Mouse (Mus musculus) stomach, embryonic 14.5 days (tissue): ENCODE measurements around the gene Il15ra. TPM values are rescaled to one million over a fixed set of nuclear protein-coding genes. Genes with fewer than 3 reads are reported as not detected.

ENCODE experiments used
- ATAC-seq: fragments of 200-750 bp; cut with Nextera tagmentation; 2 replicates; pipeline ENCODE4 v1.8.0; 2017; ENCODE audit warnings: low read depth, moderate TSS enrichment; ENCODE audit not compliant: insufficient number of reproducible peaks, insufficient read depth, low FRiP score
- H3K27ac ChIP-seq: fragments of 300-500 bp; sonication (generic); 2 replicates; pipeline ENCODE4 v1.5.1; 2014; ENCODE audit warnings: mild to moderate bottlenecking, low read length, moderate library complexity, mixed read lengths
- H3K27me3 ChIP-seq: fragments of 300-500 bp; sonication (generic); 2 replicates; pipeline ENCODE4 v1.6.1; 2014; ENCODE audit warnings: low read length, control low read depth, mixed read lengths; ENCODE audit not compliant: control insufficient read depth, insufficient read depth
- H3K36me3 ChIP-seq: fragments of 300-500 bp; sonication (generic); 2 replicates; pipeline ENCODE4 v1.6.1; 2014; ENCODE audit warnings: mild to moderate bottlenecking, control low read depth, low read length, moderate library complexity, mixed read lengths; ENCODE audit not compliant: control insufficient read depth, insufficient read depth
- H3K4me1 ChIP-seq: fragments of 300-500 bp; sonication (generic); 2 replicates; pipeline ENCODE4 v1.6.1; 2014; ENCODE audit warnings: low read length, control low read depth, mixed read lengths; ENCODE audit not compliant: control insufficient read depth, insufficient read depth
- H3K4me2 ChIP-seq: fragments of 300-500 bp; sonication (generic); replicated peaks from 2 replicates; pipeline ENCODE4 v1.6.1; 2014; ENCODE audit warnings: low read depth, low read length, control low read depth
- H3K4me3 ChIP-seq: fragments of 300-500 bp; sonication (generic); 2 replicates; pipeline ENCODE4 v1.5.1; 2014; ENCODE audit warnings: low read depth, low read length, control low read depth
- H3K9ac ChIP-seq: fragments of 300-500 bp; sonication (generic); replicated peaks from 2 replicates; pipeline ENCODE4 v1.6.1; 2014; ENCODE audit warnings: low read depth, mild to moderate bottlenecking, control low read depth, low read length, moderate library complexity, mixed read lengths
- H3K9me3 ChIP-seq: fragments of 300-500 bp; sonication (generic); 2 replicates; pipeline ENCODE4 v1.6.1; 2016; ENCODE audit warnings: low read depth, low read length, control low read depth; ENCODE audit not compliant: control insufficient read depth
- WGBS: fragments of 180-500 bp; shearing (Covaris S2); extraction: QIAGEN DNeasy Blood & Tissue Kit; methylation state at CpG from one replicate; pipeline ENCODE4 v1.1.7; 2014; 5-methylcytosine and 5-hydroxymethylcytosine counted together
- polyA plus RNA-seq: library from polyadenylated mRNA; unstranded; fragments of >200 nt; fragmentation: Nextera tagmentation; extraction: Ambion mirVana; gene quantifications from 2 replicates; pipeline ENCODE4 v1.2.1, GENCODE M21; 2014

Il15ra gene
- polyA plus RNA-seq, 1 experiment from 2014 or later = 0.80 TPM

DNA sequence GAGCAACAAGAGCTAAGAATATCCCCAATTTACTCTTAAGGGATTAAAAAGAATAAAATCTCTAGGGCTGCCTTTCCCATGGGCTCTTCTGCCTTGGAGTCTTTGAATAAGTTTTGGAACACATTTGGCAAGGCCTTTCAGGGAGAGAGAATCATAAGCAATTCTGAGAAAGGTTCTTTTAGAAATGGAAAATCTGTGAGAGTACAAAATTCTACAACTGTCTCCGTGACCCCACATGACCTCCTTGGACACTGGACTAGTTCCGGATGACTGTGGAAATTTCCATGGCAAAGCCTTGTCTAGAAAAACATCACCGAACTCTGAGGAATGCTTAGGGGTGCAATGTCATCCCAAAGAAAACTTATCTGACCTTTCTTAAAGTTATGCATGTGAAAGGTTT, 39.8 kb upstream of the Il15ra start:
- WGBS = 89% methylated on average over 3 of the region's 3 CpGs
- Histone ChIP-seq H3K36me3 (no peaks in the 10 kb centered on the region), H3K27me3 (no peaks in the 10 kb centered on the region), H3K4me2 (no peak overlapping the region), H3K4me1 (no peaks in the 10 kb centered on the region), H3K4me3 (no peak overlapping the region), H3K9me3 (no peaks in the 10 kb centered on the region), H3K27ac (no peak overlapping the region), H3K9ac (no peak overlapping the region)
- ATAC-seq = no peak

DNA sequence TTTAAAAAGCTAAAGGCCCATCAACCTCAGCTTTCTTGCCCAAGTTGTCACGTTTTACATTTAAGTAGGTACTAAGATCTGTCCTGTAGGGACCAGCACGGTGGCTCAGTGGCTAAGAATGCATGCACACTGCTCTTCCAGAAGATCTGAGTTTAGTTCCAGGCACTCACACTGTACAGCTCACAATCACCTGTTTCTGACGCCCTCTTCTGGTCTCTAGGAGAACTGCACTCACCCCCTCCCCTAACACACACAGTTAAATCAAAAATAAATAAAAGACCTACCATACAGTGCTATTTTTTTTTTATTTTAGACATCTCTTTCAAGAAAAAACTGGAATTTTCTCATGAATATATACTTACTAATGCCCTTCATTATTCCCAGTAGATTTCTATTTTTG, 32.9 kb upstream of the Il15ra start:
- Histone ChIP-seq H3K9ac (no peak overlapping the region), H3K27ac (no peak overlapping the region), H3K36me3 (no peaks in the 10 kb centered on the region), H3K9me3 (no peaks in the 10 kb centered on the region), H3K4me3 (no peak overlapping the region), H3K4me1 (no peaks in the 10 kb centered on the region), H3K27me3 (no peaks in the 10 kb centered on the region), H3K4me2 (no peak overlapping the region)
- 23% methylated on average over 3 of the region's 3 CpGs for WGBS
- no peak for ATAC-seq

DNA sequence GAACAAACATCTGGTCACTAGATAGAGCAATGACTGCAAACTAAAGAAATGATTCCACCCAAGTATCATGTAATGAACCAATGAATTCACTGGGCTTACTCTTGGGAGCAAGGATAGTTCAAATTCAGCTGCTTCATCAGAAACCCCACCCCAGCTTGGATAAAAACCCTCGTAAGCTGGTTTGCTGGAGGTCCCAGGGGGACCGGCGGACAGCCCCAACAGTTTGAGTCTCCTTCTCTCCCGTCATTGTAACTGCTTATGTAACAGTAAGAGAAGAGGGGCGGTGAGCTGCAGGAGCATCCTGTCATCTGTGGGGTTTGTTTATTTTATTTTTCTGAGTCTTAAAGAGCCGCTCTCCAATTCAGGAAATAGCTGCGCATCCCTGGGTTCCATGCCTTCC, 25.5 kb upstream of the Il15ra start:
- Histone ChIP-seq H3K4me2 (no peak overlapping the region), H3K27me3 (no peaks in the 10 kb centered on the region), H3K36me3 (no peaks in the 10 kb centered on the region), H3K4me3 (no peak overlapping the region), H3K27ac (no peak overlapping the region), H3K9ac (no peak overlapping the region), H3K4me1 (no peaks in the 10 kb centered on the region), H3K9me3 (no peaks in the 10 kb centered on the region)
- WGBS = 48% methylated on average over 7 of the region's 7 CpGs
- ATAC-seq = no peak

DNA sequence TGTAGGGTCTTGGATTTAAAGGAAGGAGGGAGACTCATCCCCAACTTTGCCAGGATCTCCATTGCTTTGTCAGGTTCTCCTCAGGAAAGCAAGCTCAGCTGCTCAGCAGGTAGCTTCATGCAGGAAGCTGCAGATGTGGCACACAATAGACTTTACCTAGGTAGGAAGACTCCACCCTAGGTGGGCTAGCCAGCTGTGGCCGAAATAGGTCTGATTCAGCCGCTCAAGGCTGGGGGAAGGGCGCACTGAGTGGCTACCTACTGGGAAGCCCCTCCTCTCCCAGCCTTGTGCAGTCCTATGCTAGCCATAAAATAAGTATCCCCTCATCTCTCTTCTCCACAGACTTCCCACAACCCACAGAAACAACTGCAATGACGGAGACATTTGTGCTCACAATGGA, 22.4 kb upstream of the Il15ra start:
- Histone ChIP-seq H3K4me3 (no peak overlapping the region), H3K27me3 (no peaks in the 10 kb centered on the region), H3K9ac (no peak overlapping the region), H3K27ac (no peak overlapping the region), H3K4me1 (no peaks in the 10 kb centered on the region), H3K36me3 (no peaks in the 10 kb centered on the region), H3K4me2 (no peak overlapping the region), H3K9me3 (no peaks in the 10 kb centered on the region)
- no peak for ATAC-seq
- WGBS = 67% methylated on average over 4 of the region's 4 CpGs

DNA sequence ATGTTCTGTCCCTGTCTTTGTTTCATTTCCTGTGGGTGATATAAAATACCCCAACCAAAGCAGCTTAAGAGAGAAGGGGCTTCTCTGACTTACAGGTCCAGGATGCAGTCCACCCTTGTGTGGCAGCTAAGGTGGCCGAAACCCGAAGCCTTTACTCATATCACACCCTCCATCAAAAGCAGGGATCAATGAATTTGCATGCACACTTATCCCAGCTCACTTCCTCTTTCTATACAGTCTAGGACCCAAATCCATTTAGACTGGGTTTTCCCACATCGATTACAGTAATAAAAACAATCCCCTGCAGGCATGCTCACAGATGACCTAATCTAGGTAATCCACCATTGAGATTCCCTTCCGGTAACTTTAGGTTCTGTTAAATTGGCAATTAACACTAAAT, 18.6 kb upstream of the Il15ra start:
- Histone ChIP-seq H3K27ac (no peak overlapping the region), H3K4me2 (no peak overlapping the region), H3K9me3 (no peaks in the 10 kb centered on the region), H3K36me3 (no peaks in the 10 kb centered on the region), H3K4me1 (no peaks in the 10 kb centered on the region), H3K9ac (no peak overlapping the region), H3K27me3 (no peaks in the 10 kb centered on the region), H3K4me3 (no peak overlapping the region)
- no peak for ATAC-seq
- 77% methylated on average over 4 of the region's 4 CpGs for WGBS

DNA sequence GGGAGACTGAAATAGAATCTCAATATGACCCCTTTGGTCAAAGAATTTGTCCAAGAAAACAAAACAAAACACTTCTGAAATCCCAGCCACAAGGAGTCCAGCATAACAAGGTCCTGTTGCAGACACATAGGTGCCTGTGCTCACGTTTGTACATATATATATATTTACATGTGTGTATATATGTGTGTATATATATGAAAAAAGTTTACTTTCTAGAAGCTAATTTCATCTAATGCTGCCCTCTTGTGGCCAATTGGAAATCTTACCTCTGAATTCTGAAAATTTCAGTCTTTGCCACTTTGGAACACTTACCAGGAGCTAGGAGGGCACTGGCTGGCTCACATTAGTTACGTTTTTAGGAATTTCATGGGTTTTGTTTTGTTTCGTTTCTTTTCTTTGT, 17.7 kb upstream of the Il15ra start:
- no peaks in the 10 kb centered on the region for H3K9me3 ChIP-seq
- no peak for ATAC-seq
- H3K9ac ChIP-seq = no peak overlapping the region
- no peak overlapping the region for H3K27ac ChIP-seq
- H3K36me3 ChIP-seq = no peaks in the 10 kb centered on the region
- H3K4me1 ChIP-seq = no peaks in the 10 kb centered on the region
- 16% methylated on average over 3 of the region's 3 CpGs for WGBS
- H3K27me3 ChIP-seq = no peaks in the 10 kb centered on the region
- no peak overlapping the region for H3K4me3 ChIP-seq
- no peak overlapping the region for H3K4me2 ChIP-seq

DNA sequence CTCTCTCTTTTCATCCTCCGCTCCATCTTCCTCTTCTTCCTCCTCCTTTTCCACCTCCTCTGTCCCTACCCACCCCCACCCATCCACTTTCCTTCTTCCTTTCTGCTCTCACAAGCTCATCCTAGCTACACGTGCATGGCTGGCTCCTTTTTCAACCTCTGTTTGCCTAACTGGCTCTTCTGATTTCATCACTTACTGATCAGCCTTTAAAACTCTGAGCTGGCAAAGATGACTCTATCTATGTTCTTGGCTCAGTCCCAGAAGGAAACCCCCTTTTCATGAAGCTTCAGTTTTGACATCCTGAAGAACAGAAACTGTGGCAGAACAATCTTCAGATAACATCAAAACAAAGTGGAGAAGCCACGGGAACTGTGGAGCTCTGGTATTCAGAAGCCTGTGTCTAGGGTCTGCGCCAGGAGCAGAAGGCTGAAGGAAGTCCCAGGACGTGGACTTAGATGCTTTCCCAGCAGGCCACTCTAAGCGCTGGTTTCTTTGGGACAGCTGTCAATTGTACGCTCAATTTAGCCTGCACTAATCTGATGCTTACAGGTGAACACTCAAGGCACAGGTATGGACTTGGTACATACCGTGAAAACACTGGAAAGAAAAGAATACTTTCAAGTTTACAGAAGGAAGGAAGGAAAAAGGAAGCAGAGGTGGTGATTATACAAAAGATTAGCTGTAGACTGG, 14.7 kb upstream of the Il15ra start:
- no peak overlapping the region for H3K9ac ChIP-seq
- no peaks in the 10 kb centered on the region for H3K4me1 ChIP-seq
- no peak overlapping the region for H3K4me2 ChIP-seq
- no peak overlapping the region for H3K4me3 ChIP-seq
- 67% methylated on average over 8 of the region's 8 CpGs for WGBS
- no peaks in the 10 kb centered on the region for H3K36me3 ChIP-seq
- H3K9me3 ChIP-seq = no peaks in the 10 kb centered on the region
- no peak for ATAC-seq
- H3K27me3 ChIP-seq = no peaks in the 10 kb centered on the region
- no peak overlapping the region for H3K27ac ChIP-seq

DNA sequence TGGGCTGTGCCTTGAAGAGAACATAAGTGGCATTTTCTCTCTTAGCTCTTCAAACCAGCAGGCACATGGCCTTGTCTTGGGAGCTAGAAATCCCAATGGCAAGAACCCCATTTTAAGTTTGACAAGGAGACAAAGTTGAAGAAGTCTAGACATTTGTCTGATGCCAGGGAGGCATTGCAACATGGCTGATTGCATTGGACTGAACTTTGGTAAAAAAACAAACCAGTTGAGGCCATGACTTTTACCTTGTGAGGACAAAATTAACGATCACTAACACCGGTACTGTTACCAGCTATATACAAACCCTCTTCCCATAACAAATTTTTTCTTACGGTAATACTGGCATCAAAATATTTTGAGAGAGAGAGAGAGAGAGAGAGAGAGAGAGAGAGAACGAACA, 11.7 kb upstream of the Il15ra start:
- Histone ChIP-seq H3K9me3 (no peaks in the 10 kb centered on the region), H3K4me3 (no peak overlapping the region), H3K4me1 (no peaks in the 10 kb centered on the region), H3K9ac (no peak overlapping the region), H3K4me2 (no peak overlapping the region), H3K27ac (no peak overlapping the region), H3K36me3 (no peaks in the 10 kb centered on the region), H3K27me3 (no peaks in the 10 kb centered on the region)
- WGBS = 88% methylated on average over 4 of the region's 4 CpGs
- no peak for ATAC-seq

DNA sequence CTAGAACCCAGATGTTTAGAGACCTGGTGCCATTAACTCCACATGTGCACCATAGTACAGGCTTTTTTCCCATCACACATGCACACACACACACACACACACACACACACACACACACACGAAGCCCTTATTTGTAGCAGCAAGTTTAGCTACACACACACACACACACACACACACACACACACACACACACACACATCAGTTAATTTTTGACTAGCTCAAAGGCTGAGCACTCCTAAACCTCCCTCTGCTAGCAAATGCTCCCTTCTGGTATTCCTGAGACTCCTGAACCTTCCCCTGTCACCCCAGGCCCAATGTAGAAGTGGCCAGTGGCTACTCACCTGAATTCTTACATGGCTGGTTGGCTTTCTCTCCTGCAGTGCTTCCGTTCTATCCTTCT, 11.0 kb upstream of the Il15ra start:
- Histone ChIP-seq H3K27ac (no peak overlapping the region), H3K27me3 (no peaks in the 10 kb centered on the region), H3K36me3 (no peaks in the 10 kb centered on the region), H3K4me1 (no peaks in the 10 kb centered on the region), H3K4me2 (no peak overlapping the region), H3K9ac (no peak overlapping the region), H3K4me3 (no peak overlapping the region), H3K9me3 (no peaks in the 10 kb centered on the region)
- ATAC-seq = no peak
- 70% methylated on average over 2 of the region's 2 CpGs for WGBS
